Mouse (Mus musculus): Measurements from ENCODE around the gene Lmf2.

DNA sequence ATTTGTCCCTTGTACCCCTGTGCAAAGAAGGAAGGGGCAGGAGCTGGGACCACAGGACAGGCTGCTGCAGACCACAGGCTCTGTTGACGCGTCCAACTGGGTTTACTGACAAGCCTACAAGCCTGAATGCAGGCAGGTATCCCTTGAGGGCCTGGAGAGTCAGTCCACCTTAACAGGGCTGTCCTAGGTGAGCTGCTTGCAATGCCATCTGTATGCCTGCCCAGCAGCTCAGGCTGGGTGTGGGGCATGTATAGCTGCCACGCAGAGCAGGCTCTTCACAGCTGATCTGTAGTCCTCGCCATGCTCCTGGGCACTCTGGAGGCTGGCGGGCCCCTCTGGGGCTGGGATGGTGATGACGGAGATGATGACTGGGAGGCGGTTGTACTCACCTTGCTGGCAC lies 29.2 kb upstream of the Lmf2 start, which contains the start of gene Klhdc7b:
- no peak for TF ChIP-seq POLR2A (IDR thresholded peaks at IDR 0.05; ENCODE audit: borderline replicate concordance, extremely low read depth, low read depth, low read length)
- TF ChIP-seq CTCF (IDR thresholded peaks at IDR 0.05; ENCODE audit: insufficient read depth, low read length), result no peak

Measured in lung, adult 2 months (tissue).